31 mouse cellular contexts compared by ENCODE assay signal in genomic region chr8:68983691-68984090, GRCm38 (mm10).
DNase-seq lines count a peak whose midpoint lies in the region; TF ChIP-seq lines count a peak whose summit lies in the region.
"Had no signal": no experiment of that assay in that cellular context is flagged by ENCODE, and none has a peak within 500 bp of the region (broad histone marks: within the 10 kb centered on the region; RNA-seq: fewer than 3 reads in every experiment).

No protein-coding gene starts in this region.

- H3K4me3 ChIP-seq in heart, embryonic 10.5 days = no peak overlapping the region
- no peak overlapping the region for H3K4me3 ChIP-seq in lung, adult 2 months (replicated peaks; ENCODE audit: extremely low read depth, low read depth, low read length)
- H3K4me3 ChIP-seq: embryonic facial prominence, embryonic 10.5 days; embryonic facial prominence, embryonic 15.5 days; forebrain, embryonic 13.5 days; heart, embryonic 15.5 days; hindbrain, embryonic 12.5 days; intestine, embryonic 15.5 days; layer of hippocampus, adult 2 months; left cerebral cortex, adult 2 months; limb, embryonic 13.5 days; midbrain, embryonic 10.5 days; midbrain, embryonic 15.5 days; neural tube, embryonic 15.5 days had no signal

- peak; percentile 36; the same call in 1 of the 2 replicates for TF ChIP-seq POLR2A in lung, adult 2 months (IDR thresholded peaks at IDR 0.05; ENCODE audit: borderline replicate concordance, extremely low read depth, low read depth, low read length)

- 62% methylated on average over 12 of the region's 12 CpGs for WGBS in heart, embryonic 10.5 days
- 48% methylated on average over 12 of the region's 12 CpGs for WGBS in lung, adult 2 months

- H3K9me3 ChIP-seq in heart, embryonic 10.5 days = no peaks in the 10 kb centered on the region
- H3K9me3 ChIP-seq: embryonic facial prominence, embryonic 10.5 days; embryonic facial prominence, embryonic 15.5 days; forebrain, embryonic 13.5 days; heart, embryonic 15.5 days; hindbrain, embryonic 12.5 days; intestine, embryonic 15.5 days; limb, embryonic 13.5 days; midbrain, embryonic 10.5 days; midbrain, embryonic 15.5 days; neural tube, embryonic 15.5 days had no signal

- H3K27ac ChIP-seq in heart, embryonic 10.5 days = no peak overlapping the region
- H3K27ac ChIP-seq: embryonic facial prominence, embryonic 10.5 days; embryonic facial prominence, embryonic 15.5 days; forebrain, embryonic 13.5 days; heart, embryonic 15.5 days; hindbrain, embryonic 12.5 days; hindbrain, postnatal 0 days; intestine, embryonic 15.5 days; layer of hippocampus, adult 2 months; left cerebral cortex, adult 2 months; limb, embryonic 13.5 days; midbrain, embryonic 10.5 days; midbrain, embryonic 15.5 days; neural tube, embryonic 15.5 days had no signal

- peak; percentile 28 for DNase-seq in gastrocnemius, postnatal 25 days
- no peak for DNase-seq in gastrocnemius, adult 18-20 months (ENCODE audit: low spot score)
- DNase-seq in heart, adult 9 months (ENCODE audit: low spot score in 2 of 2) = peak; percentile 58 to 83
- DNase-seq in heart, embryonic 10.5 days (ENCODE audit: low spot score) = no peak
- no peak for DNase-seq in lung, adult 2 months
- peak; percentile 77 for DNase-seq in lung, postnatal 36 days
- no peak for DNase-seq in left cerebral cortex, postnatal 36 days (ENCODE audit: low spot score in 2 of 2)
- DNase-seq in cerebellum, adult 18-20 months = no peak
- DNase-seq: adrenal gland, postnatal 36 days; cerebellum, adult 8-10 months; cerebellum, postnatal 25 days; kidney, adult 2 months; kidney, postnatal 36 days; liver, postnatal 0 days; right cerebral cortex, adult 18-20 months; thymus, adult 2 months; thymus, postnatal 36 days had no signal

- H3K27me3 ChIP-seq in heart, embryonic 10.5 days (ENCODE audit: insufficient read depth, poor library complexity, severe bottlenecking) = no peaks in the 10 kb centered on the region
- H3K27me3 ChIP-seq: embryonic facial prominence, embryonic 15.5 days; forebrain, embryonic 13.5 days; heart, embryonic 15.5 days; hindbrain, embryonic 12.5 days; intestine, embryonic 15.5 days; limb, embryonic 13.5 days; midbrain, embryonic 15.5 days; neural tube, embryonic 15.5 days; Patski had no signal

- no peaks in the 10 kb centered on the region for H3K36me3 ChIP-seq in heart, embryonic 10.5 days
- H3K36me3 ChIP-seq: embryonic facial prominence, embryonic 10.5 days; embryonic facial prominence, embryonic 15.5 days; heart, embryonic 15.5 days; hindbrain, embryonic 12.5 days; intestine, embryonic 15.5 days; limb, embryonic 13.5 days; midbrain, embryonic 10.5 days; midbrain, embryonic 15.5 days; neural tube, embryonic 15.5 days had no signal

- no peak for TF ChIP-seq CTCF in lung, adult 2 months (IDR thresholded peaks at IDR 0.05; ENCODE audit: insufficient read depth, low read length)

- intact Hi-C loops in left cerebral cortex, postnatal 36 days (cut with DNase I) = no loop called here

- peaks cover 6% of the 10 kb centered on the region; the same call in 1 of the 2 replicates for H3K4me1 ChIP-seq in heart, embryonic 10.5 days
- H3K4me1 ChIP-seq in lung, adult 2 months (ENCODE audit: control insufficient read depth, insufficient read depth, low read length) = peaks cover 10% of the 10 kb centered on the region
- H3K4me1 ChIP-seq: embryonic facial prominence, embryonic 10.5 days; embryonic facial prominence, embryonic 15.5 days; forebrain, embryonic 13.5 days; hindbrain, embryonic 12.5 days; intestine, embryonic 15.5 days; limb, embryonic 13.5 days; midbrain, embryonic 10.5 days; midbrain, embryonic 15.5 days; neural tube, embryonic 15.5 days had no signal

Comparison
In these comparisons a context has a peak if more than half of its experiments do, and no peak if none do; other contexts are left out.
1. DNase-seq: peak in gastrocnemius, postnatal 25 days (single experiment), heart, adult 9 months (2 of 2) and lung, postnatal 36 days (single experiment); none in gastrocnemius, adult 18-20 months (single experiment), heart, embryonic 10.5 days (single experiment), lung, adult 2 months (single experiment), left cerebral cortex, postnatal 36 days (0 of 2) and cerebellum, adult 18-20 months (0 of 2).